Comparison of ENCODE assay signal across 15 mouse cellular contexts in genomic region chr11:107674601-107675000, GRCm38 (mm10). TPM values are rescaled to one million over a fixed set of nuclear protein-coding genes. Genes with fewer than 3 reads are reported as not detected.
"Had no signal": no experiment of that assay in that cellular context is flagged by ENCODE, and none has a peak within 500 bp of the region (broad histone marks: within the 10 kb centered on the region; RNA-seq: fewer than 3 reads in every experiment).

No protein-coding gene starts in this region.

- H3K4me1 ChIP-seq: stomach, embryonic 15.5 days had no signal

- DNase-seq: lung, adult 18-20 months; lung, embryonic 14.5 days; lung, postnatal 4 days; right cerebral cortex, postnatal 14 days; thymus, adult 2 months; thymus, postnatal 25 days; thymus, postnatal 4 days had no signal

- H3K27me3 ChIP-seq: megakaryocyte, embryonic 14.5 days; midbrain, embryonic 13.5 days; midbrain, embryonic 15.5 days; neural tube, embryonic 12.5 days; stomach, embryonic 15.5 days had no signal

- H3K4me3 ChIP-seq: megakaryocyte, embryonic 14.5 days; midbrain, embryonic 13.5 days; midbrain, embryonic 15.5 days; neural tube, embryonic 12.5 days; stomach, embryonic 15.5 days had no signal

- ATAC-seq: midbrain, embryonic 13.5 days; midbrain, embryonic 15.5 days had no signal

- H3K27ac ChIP-seq: midbrain, embryonic 13.5 days; midbrain, embryonic 15.5 days; neural tube, embryonic 12.5 days; stomach, embryonic 15.5 days; stomach, postnatal 0 days had no signal

RNA-seq across cellular contexts. Expression of gene Cacng1, which starts 41.7 kb away (rescaled TPM):
- total RNA-seq: monocyte, adult 5-6 weeks; neutrophil, adult 5-6 weeks had no signal
